Mouse (Mus musculus): ENCODE measurements at regions not wholly inside any gene's neighbourhood (a gene's known extent, or its start where the extent isn't known, plus 50 kb on each side); places are given as distances from the start of the nearest gene placed in this dataset.

GRCm38 (mm10) chr5:111510183-111510878 lies 93.2 kb downstream of the Mn1 start:
- no peak for TF ChIP-seq MAFK (IDR thresholded peaks at IDR 0.05; ENCODE audit: insufficient read depth, low read depth, low read length)
- TF ChIP-seq ZC3H11A (IDR thresholded peaks at IDR 0.05; ENCODE audit: borderline replicate concordance, low read depth, low read length): no peak

All from ES-E14 (cell line).